Mouse (Mus musculus): ENCODE results near the gene Cdt1.

Cdt1 gene

GRCm38 (mm10) chr8:122567361-122568108 is at the start of gene Cdt1:
Gene Cdt1 (plus strand): TSS chr8:122568015.
- DNase-seq (ENCODE audit: low read depth): peak; percentile 99

- DNase-seq (ENCODE audit: low read depth): no peak
Observed at GRCm38 (mm10) chr8:122520611-122521010, 47.2 kb upstream of the Cdt1 start.

GRCm38 (mm10) chr8:122522796-122523651 is 44.8 kb upstream of the Cdt1 start:
- DNase-seq (ENCODE audit: low read depth): peak; percentile 48

GRCm38 (mm10) chr8:122523652-122524360 is 44.0 kb upstream of the Cdt1 start:
- no peak for DNase-seq (ENCODE audit: low read depth)

- DNase-seq (ENCODE audit: low read depth): no peak
Observed at GRCm38 (mm10) chr8:122524506-122524905, 43.3 kb upstream of the Cdt1 start.

- DNase-seq (ENCODE audit: low read depth): no peak
Observed at GRCm38 (mm10) chr8:122525004-122525403, 42.8 kb upstream of the Cdt1 start.

GRCm38 (mm10) chr8:122526084-122526483 is 41.7 kb upstream of the Cdt1 start:
- no peak for DNase-seq (ENCODE audit: low read depth)

- DNase-seq (ENCODE audit: low read depth): no peak
Observed at GRCm38 (mm10) chr8:122526526-122527170, 41.2 kb upstream of the Cdt1 start.

- DNase-seq (ENCODE audit: low read depth): no peak
Observed at GRCm38 (mm10) chr8:122527937-122528336, 39.9 kb upstream of the Cdt1 start.

- no peak for DNase-seq (ENCODE audit: low read depth)
Observed at GRCm38 (mm10) chr8:122529159-122529558, 38.7 kb upstream of the Cdt1 start.

GRCm38 (mm10) chr8:122531312-122531711 is 36.5 kb upstream of the Cdt1 start:
- DNase-seq (ENCODE audit: low read depth): no peak

GRCm38 (mm10) chr8:122537033-122537432 is 30.8 kb upstream of the Cdt1 start:
- DNase-seq (ENCODE audit: low read depth): no peak

- DNase-seq (ENCODE audit: low read depth): peak; percentile 70
Observed at GRCm38 (mm10) chr8:122537812-122538211, 30.0 kb upstream of the Cdt1 start.

- DNase-seq (ENCODE audit: low read depth): no peak
Observed at GRCm38 (mm10) chr8:122538310-122539076, 29.3 kb upstream of the Cdt1 start.

GRCm38 (mm10) chr8:122544138-122544537 is 23.7 kb upstream of the Cdt1 start:
- DNase-seq (ENCODE audit: low read depth): no peak

GRCm38 (mm10) chr8:122546066-122546755 is 21.6 kb upstream of the Cdt1 start:
- no peak for DNase-seq (ENCODE audit: low read depth)

- DNase-seq (ENCODE audit: low read depth): no peak
Observed at GRCm38 (mm10) chr8:122546811-122547453, 20.9 kb upstream of the Cdt1 start.

GRCm38 (mm10) chr8:122547815-122548214 is 20.0 kb upstream of the Cdt1 start:
- DNase-seq (ENCODE audit: low read depth): peak; percentile 96

- no peak for DNase-seq (ENCODE audit: low read depth)
Observed at GRCm38 (mm10) chr8:122548331-122548730, 19.5 kb upstream of the Cdt1 start.

GRCm38 (mm10) chr8:122548891-122549439 is 18.9 kb upstream of the Cdt1 start:
- peak; percentile 51 for DNase-seq (ENCODE audit: low read depth)

Data from 416B (cell line).